8 mouse cellular contexts compared by ENCODE assay signal in the genomic region with DNA sequence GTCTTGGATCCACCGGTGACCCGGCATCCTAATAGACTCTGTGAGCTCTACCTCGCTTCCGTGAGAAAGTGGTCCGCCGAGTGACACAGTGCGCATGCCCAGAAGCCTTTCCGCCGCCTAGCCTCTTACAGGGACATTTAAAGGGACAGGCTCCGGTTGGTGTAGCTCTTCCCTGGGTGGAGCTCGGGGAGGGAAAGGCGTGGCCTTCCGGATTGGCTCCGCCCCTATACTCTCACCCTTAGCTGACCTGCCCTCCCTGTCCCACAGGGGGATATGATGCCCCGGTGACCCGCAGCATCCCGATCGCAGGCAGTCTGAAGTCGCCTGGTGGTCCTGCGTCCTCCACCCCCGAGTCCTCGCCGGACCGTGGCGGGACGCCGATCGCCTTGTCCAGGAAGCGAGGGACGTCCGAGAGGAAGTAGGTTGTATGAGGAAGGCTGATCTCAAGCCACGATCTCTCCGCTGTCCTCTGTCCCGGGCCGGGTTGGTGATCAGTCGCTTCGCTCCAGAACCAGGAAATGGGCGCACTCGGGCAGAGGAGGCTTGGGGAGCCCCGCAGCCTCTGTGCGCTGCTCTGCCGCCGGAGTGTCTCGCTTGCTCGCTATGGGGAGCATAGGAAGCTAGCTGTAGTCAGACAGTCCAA. TPM values are rescaled to one million over a fixed set of nuclear protein-coding genes. Genes with fewer than 3 reads are reported as not detected.
DNase-seq lines count a peak whose midpoint lies in the region; ATAC-seq lines count a peak whose summit lies in the region.

A gene (minus strand): TSS at position 139 of the 643 bp plus-strand sequence.
A gene (plus strand): TSS at position 235 of the 643 bp plus-strand sequence.

- peak; percentile 92 for ATAC-seq in megakaryocyte progenitor cell, adult 5-6 weeks (replicated peaks; ENCODE audit: poor library complexity)

- DNase-seq in adipocyte (ENCODE audit: low spot score), result peak; percentile 98
- DNase-seq in embryo, embryonic 10 days (ENCODE audit: low spot score), result peak; percentile 98
- DNase-seq in gastrocnemius, postnatal 10 days, result peak; percentile 92
- peak; percentile 97 for DNase-seq in induced T-regulatory cell, adult 2 months (ENCODE audit: low read depth)
- peak; percentile 83 to 94 for DNase-seq in left cerebral cortex, adult 9 months (ENCODE audit: low spot score in 2 of 2)
- DNase-seq in right cerebral cortex, postnatal 14 days, result peak; percentile 92
- peak; percentile 93 to 94 for DNase-seq in urinary bladder, postnatal 36 days (ENCODE audit: low spot score in 2 of 2)

RNA-seq across cellular contexts. Expression of the first gene that starts in this region (rescaled TPM):
- 1 to 10 TPM; 2.0 to 2.1 TPM for total RNA-seq in gastrocnemius, postnatal 10 days (2021)
- total RNA-seq in megakaryocyte progenitor cell, adult 5-6 weeks (2015), result 12.9 and 17.2 TPM in 2 replicates
- 14.1 and 15.5 TPM in 2 replicates for total RNA-seq in megakaryocyte progenitor cell, adult 5-6 weeks (2017)

RNA-seq across cellular contexts. Expression of the second gene that starts in this region (rescaled TPM):
- 1 to 10 TPM; 3.4 to 5.3 TPM for total RNA-seq in gastrocnemius, postnatal 10 days (2021)
- total RNA-seq in megakaryocyte progenitor cell, adult 5-6 weeks (2015), result 11.8 and 14.3 TPM in 2 replicates
- total RNA-seq in megakaryocyte progenitor cell, adult 5-6 weeks (2017), result 28.7 and 31.9 TPM in 2 replicates

Comparison
In these comparisons a context has a peak if more than half of its experiments do, and no peak if none do; other contexts are left out.
1. Peak in every context shown above with its lines: DNase-seq and ATAC-seq.
2. RNA of the first gene that starts in this region (total RNA-seq): 12.9 to 17.2 TPM in megakaryocyte progenitor cell, adult 5-6 weeks; 2.0 to 2.1 TPM in gastrocnemius, postnatal 10 days; every median in the first group is over 4 times any median in the second.